Mouse (Mus musculus) midbrain, embryonic 16.5 days (tissue): ENCODE measurements at regions not wholly inside any gene's neighbourhood (a gene's known extent, or its start where the extent isn't known, plus 50 kb on each side); places are given as distances from the start of the nearest gene placed in this dataset.

Experiments used
- ATAC-seq: fragments of 200-750 bp; cut with Nextera tagmentation; 2 replicates; pipeline ENCODE4 v1.8.0; 2017; ENCODE audit warnings: moderate TSS enrichment
- H3K27ac ChIP-seq: fragments of 300-500 bp; sonication (generic); 2 replicates; pipeline ENCODE4 v1.5.1; 2014; ENCODE audit warnings: mild to moderate bottlenecking, low read length, mixed read lengths
- H3K27me3 ChIP-seq: fragments of 300-500 bp; sonication (generic); 2 replicates; pipeline ENCODE4 v1.6.1; 2014; ENCODE audit warnings: low read depth, low read length, mixed read lengths; ENCODE audit not compliant: control insufficient read depth, insufficient read depth
- H3K36me3 ChIP-seq: fragments of 300-500 bp; sonication (generic); 2 replicates; pipeline ENCODE4 v1.6.1; 2014; ENCODE audit warnings: mild to moderate bottlenecking, low read length, moderate library complexity, mixed read lengths; ENCODE audit not compliant: control insufficient read depth, insufficient read depth
- H3K4me1 ChIP-seq: fragments of 300-500 bp; sonication (generic); 2 replicates; pipeline ENCODE4 v1.6.1; 2014; ENCODE audit warnings: mild to moderate bottlenecking, low read length, mixed read lengths; ENCODE audit not compliant: control insufficient read depth, insufficient read depth
- H3K4me2 ChIP-seq: fragments of 300-500 bp; sonication (generic); 2 replicates; pipeline ENCODE4 v1.6.1; 2014; ENCODE audit warnings: mild to moderate bottlenecking, low read length, mixed read lengths
- H3K4me3 ChIP-seq: fragments of 300-500 bp; sonication (generic); 2 replicates; pipeline ENCODE4 v1.5.1; 2014; ENCODE audit warnings: low read depth, mild to moderate bottlenecking, low read length, moderate library complexity, mixed read lengths
- H3K9ac ChIP-seq: fragments of 300-500 bp; sonication (generic); 2 replicates; pipeline ENCODE4 v1.6.1; 2014; ENCODE audit warnings: low read depth, low read length, mixed read lengths
- H3K9me3 ChIP-seq: fragments of 300-500 bp; sonication (generic); replicated peaks from 2 replicates; pipeline ENCODE4 v1.6.1; 2014; ENCODE audit warnings: mild to moderate bottlenecking, low read length, mixed read lengths; ENCODE audit not compliant: control insufficient read depth, poor library complexity, severe bottlenecking
- WGBS: fragments of 180-500 bp; shearing (Covaris S2); extraction: QIAGEN DNeasy Blood & Tissue Kit; methylation state at CpG from one replicate; pipeline ENCODE4 v1.1.7; 2014; 5-methylcytosine and 5-hydroxymethylcytosine counted together

GRCm38 (mm10) chr9:62197486-62197885 lies 75.0 kb upstream of the Glce start:
- H3K9ac ChIP-seq: no peak overlapping the region
- H3K27me3 ChIP-seq: no peaks in the 10 kb centered on the region
- peaks cover 8% of the 10 kb centered on the region for H3K4me1 ChIP-seq
- no peak overlapping the region for H3K4me3 ChIP-seq
- no peaks in the 10 kb centered on the region for H3K9me3 ChIP-seq
- H3K27ac ChIP-seq: no peak overlapping the region
- no peak for ATAC-seq
- 94% methylated on average over 2 of the region's 2 CpGs for WGBS
- H3K36me3 ChIP-seq: no peaks in the 10 kb centered on the region
- no peak overlapping the region for H3K4me2 ChIP-seq

DNA sequence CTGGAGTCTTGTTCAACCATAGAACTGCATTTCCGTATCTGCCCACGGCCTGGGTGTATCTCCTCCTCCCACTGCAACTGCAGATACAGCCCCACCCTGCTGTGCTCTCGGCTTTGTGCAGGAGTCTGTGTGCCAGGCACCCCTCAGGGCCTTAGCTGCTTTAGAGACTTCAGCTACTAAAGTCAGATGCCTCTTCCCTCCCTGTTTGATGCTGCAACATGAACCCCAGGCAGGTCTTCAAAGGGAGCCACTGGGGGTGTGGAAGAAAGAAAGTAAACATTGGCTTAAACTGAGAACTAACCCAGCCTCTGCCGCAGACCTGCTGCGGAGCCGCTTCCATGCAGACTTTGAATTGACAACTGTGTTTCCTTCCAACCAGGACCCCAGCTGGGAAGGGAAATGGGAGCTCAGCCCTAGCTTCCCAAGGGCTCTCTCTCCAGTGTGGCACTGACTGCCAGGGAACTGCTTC lies 70.0 kb upstream of the Glce start:
- H3K27ac ChIP-seq: no peak overlapping the region

GRCm38 (mm10) chr9:62190474-62190873 lies 68.0 kb upstream of the Glce start:
- Histone ChIP-seq H3K4me2 (no peak overlapping the region), H3K9me3 (no peaks in the 10 kb centered on the region), H3K36me3 (no peaks in the 10 kb centered on the region), H3K9ac (no peak overlapping the region), H3K4me3 (no peak overlapping the region), H3K27ac (peak overlapping the region; percentile 25), H3K27me3 (no peaks in the 10 kb centered on the region), H3K4me1 (peaks cover 13% of the 10 kb centered on the region)
- peak; percentile 58; the same call in 1 of the 2 replicates for ATAC-seq
- WGBS: 23% methylated on average over 6 of the region's 6 CpGs

More for the DNA sequence above, 70.0 kb upstream of the Glce start:
- no peaks in the 10 kb centered on the region for H3K27me3 ChIP-seq
- peaks cover 13% of the 10 kb centered on the region for H3K4me1 ChIP-seq
- H3K9ac ChIP-seq: no peak overlapping the region
- no peaks in the 10 kb centered on the region for H3K36me3 ChIP-seq
- 0 out of 2 replicates have a peak, but pooled peaks have one; percentile 12 for ATAC-seq
- H3K4me3 ChIP-seq: no peak overlapping the region
- WGBS: 8% methylated on average over 6 of the region's 6 CpGs
- no peak overlapping the region for H3K4me2 ChIP-seq
- H3K9me3 ChIP-seq: no peaks in the 10 kb centered on the region

GRCm38 (mm10) chr9:62188835-62189234 lies 66.4 kb upstream of the Glce start:
- no peak for ATAC-seq
- Histone ChIP-seq H3K4me3 (no peak overlapping the region), H3K27ac (no peak overlapping the region), H3K36me3 (no peaks in the 10 kb centered on the region), H3K27me3 (no peaks in the 10 kb centered on the region), H3K4me2 (no peak overlapping the region), H3K9ac (no peak overlapping the region), H3K4me1 (peaks cover 13% of the 10 kb centered on the region), H3K9me3 (no peaks in the 10 kb centered on the region)
- WGBS: 69% methylated on average over 6 of the region's 6 CpGs

GRCm38 (mm10) chr9:62188379-62188778 lies 65.9 kb upstream of the Glce start:
- Histone ChIP-seq H3K4me2 (no peak overlapping the region), H3K4me3 (no peak overlapping the region), H3K9me3 (no peaks in the 10 kb centered on the region), H3K36me3 (no peaks in the 10 kb centered on the region), H3K9ac (no peak overlapping the region), H3K4me1 (peaks cover 13% of the 10 kb centered on the region), H3K27ac (no peak overlapping the region), H3K27me3 (no peaks in the 10 kb centered on the region)
- 65% methylated on average over 3 of the region's 3 CpGs for WGBS
- no peak for ATAC-seq

DNA sequence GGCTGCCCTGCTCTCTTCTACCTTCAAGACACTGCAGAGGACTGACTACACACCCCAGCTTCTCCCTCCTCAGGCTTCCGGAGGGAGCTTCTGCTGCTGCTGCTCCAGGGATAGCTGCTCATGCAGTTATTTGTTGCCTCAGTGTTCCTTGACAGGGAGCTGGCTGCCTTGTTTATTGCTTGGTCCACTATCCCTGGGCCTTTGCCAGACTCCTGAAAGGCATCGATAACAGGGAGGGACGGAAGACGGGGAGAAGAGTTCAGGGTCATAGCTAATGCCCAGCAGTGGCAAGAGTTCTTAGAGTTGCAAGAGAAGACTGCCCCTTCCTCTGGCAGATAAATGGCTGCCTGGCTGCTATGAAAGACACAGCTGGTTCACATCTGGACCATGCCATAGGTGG lies 64.4 kb upstream of the Glce start:
- WGBS: 70% methylated on average over 4 of the region's 4 CpGs
- Histone ChIP-seq H3K9ac (no peak overlapping the region), H3K9me3 (no peaks in the 10 kb centered on the region), H3K27ac (no peak overlapping the region), H3K4me1 (peaks cover 9% of the 10 kb centered on the region), H3K4me2 (no peak overlapping the region), H3K27me3 (no peaks in the 10 kb centered on the region), H3K4me3 (no peak overlapping the region), H3K36me3 (no peaks in the 10 kb centered on the region)
- ATAC-seq: no peak

DNA sequence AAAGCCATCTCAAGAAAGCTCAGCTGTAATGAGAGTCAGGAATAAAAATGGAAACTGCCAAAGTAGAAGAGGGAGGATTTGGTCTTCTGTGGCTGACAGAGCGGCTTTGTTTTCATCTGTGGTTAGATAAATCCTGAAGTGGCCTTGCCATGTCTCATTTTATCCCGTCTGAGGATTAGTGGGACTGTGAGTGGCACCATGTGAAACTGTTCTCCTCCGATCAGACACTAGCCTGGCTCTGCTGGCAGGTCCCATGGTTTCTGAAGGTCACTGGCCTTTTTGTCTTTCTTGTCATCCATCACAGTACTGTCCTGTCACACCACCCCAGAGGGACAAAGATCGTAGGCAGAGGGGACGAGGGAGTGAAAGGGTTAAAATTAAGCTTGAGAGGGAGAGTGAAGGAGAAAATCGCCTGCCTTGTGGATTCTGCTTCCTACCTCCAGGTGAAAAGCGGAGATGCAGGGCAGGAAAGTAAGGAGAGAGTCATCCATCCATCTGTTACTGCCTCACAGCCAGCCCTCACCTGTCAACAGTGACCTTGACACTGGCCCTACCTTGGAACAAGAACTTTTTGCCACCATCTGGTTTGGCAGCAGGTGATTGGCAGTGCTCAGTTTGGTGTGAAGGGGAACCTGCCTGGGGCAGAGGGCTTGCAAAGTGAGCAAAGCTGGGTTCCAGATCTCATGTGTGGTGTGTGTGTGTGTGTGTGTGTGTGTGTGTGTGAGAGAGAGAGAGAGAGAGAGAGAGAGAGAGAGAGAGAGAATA lies 63.2 kb upstream of the Glce start:
- Histone ChIP-seq H3K27ac (no peak overlapping the region), H3K9me3 (no peaks in the 10 kb centered on the region), H3K36me3 (no peaks in the 10 kb centered on the region), H3K4me1 (peaks cover 17% of the 10 kb centered on the region), H3K27me3 (no peaks in the 10 kb centered on the region), H3K4me3 (no peak overlapping the region), H3K9ac (no peak overlapping the region), H3K4me2 (no peak overlapping the region)
- 33% methylated on average over 7 of the region's 7 CpGs for WGBS
- no peak for ATAC-seq

- WGBS: 15% methylated on average over 9 of the region's 9 CpGs
- peak overlapping the region; percentile 8; the same call in 1 of the 2 replicates for H3K4me2 ChIP-seq
- ATAC-seq: peak; percentile 82
These were observed 58.9 kb upstream of the Glce start for GRCm38 (mm10) chr9:62181182-62181830.

More at GRCm38 (mm10) chr9:62181182-62181830, 58.9 kb upstream of the Glce start:
- no peak overlapping the region for H3K4me3 ChIP-seq
- H3K9ac ChIP-seq: no peak overlapping the region
- no peaks in the 10 kb centered on the region for H3K9me3 ChIP-seq
- H3K27ac ChIP-seq: peak overlapping the region; percentile 81
- H3K4me1 ChIP-seq: peaks cover 22% of the 10 kb centered on the region
- no peaks in the 10 kb centered on the region for H3K27me3 ChIP-seq
- H3K36me3 ChIP-seq: no peaks in the 10 kb centered on the region
